Mouse (Mus musculus): ENCODE data around the gene Chst1.
A peak's percentile ranks its signal among the peaks of the same experiment; 100 is the strongest.

DNA sequence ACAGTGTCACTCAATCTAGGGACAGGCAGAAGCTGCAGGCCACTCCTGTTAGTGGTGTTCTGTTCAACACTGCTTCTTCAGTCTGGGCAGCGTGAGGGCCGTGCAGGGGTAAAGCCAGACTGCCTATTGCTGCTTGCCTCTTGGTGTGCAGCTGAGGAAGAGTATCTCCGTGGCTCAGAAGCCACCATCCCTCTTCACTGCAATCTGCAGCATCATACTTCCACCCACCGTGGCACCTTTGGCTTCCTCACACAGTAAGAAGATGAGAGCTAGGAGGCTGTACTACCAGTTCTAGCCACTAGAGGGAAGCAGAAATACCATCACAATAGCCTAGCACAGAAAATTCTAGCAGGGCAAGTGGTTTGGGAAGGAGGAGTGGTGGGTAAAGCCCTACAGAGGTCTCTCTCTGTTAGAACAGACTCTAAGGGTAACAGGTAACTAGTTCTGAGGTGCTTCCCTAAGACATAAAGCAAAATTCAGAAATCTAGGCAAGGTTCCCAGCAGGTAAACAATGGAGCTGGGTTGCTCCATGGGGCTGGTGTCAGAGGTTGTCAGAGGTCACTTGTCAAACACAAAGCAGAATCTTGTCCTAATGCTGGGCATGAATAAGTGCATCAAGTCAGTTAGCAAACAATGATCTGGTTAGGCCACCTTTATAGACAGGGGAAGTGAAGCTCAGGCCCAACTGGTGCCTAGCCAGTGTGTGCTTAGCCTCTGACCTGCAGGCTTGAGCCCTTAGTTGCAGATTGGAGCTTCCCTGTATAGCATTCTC is 9.5 kb downstream of the Chst1 start:
- TF ChIP-seq CTCF (IDR thresholded peaks at IDR 0.05; ENCODE audit: low read depth) (peak; percentile 87), EP300 (IDR thresholded peaks at IDR 0.05; ENCODE audit: low read depth) (no peak)

Data from liver, embryonic 14.5 days (tissue).